Mouse (Mus musculus): ENCODE results near the gene Zfp26.

GRCm38 (mm10) chr9:20479396-20479795 is 19.4 kb upstream of the Zfp26 start:
- TF ChIP-seq CTCF (IDR thresholded peaks at IDR 0.05; ENCODE audit: borderline replicate concordance, extremely low read depth, insufficient read depth, insufficient read length) (no peak), POLR2A (IDR thresholded peaks at IDR 0.05; ENCODE audit: borderline replicate concordance, extremely low read depth, insufficient read depth, insufficient read length, poor library complexity, severe bottlenecking) (no peak)
